Mouse (Mus musculus): ENCODE results near the gene Rnf207. TPM values are rescaled to one million over a fixed set of nuclear protein-coding genes. Genes with fewer than 3 reads are reported as not detected.

Rnf207 gene
- polyA plus RNA-seq, 1 experiment from 2014 or later, result not detected

GRCm38 (mm10) chr4:152283186-152283950 lies 35.4 kb downstream of the Rnf207 start:
- WGBS (ENCODE audit: insufficient replicate concordance), result 4% methylated on average over 65 of the region's 70 CpGs
- ATAC-seq (ENCODE audit: low read depth), result peak; percentile 76
- no peak overlapping the region for H3K27ac ChIP-seq (ENCODE audit: low read length)
- no peak overlapping the region for H3K9ac ChIP-seq (ENCODE audit: low read depth, low read length)
- H3K9me3 ChIP-seq (replicated peaks; ENCODE audit: control insufficient read depth, low read length), result no peaks in the 10 kb centered on the region
- H3K27me3 ChIP-seq (ENCODE audit: control insufficient read depth, insufficient read depth, low read depth, low read length), result peaks cover 76% of the 10 kb centered on the region
- H3K4me1 ChIP-seq (ENCODE audit: control insufficient read depth, low read depth, low read length), result peaks cover 11% of the 10 kb centered on the region
- H3K36me3 ChIP-seq (ENCODE audit: control insufficient read depth, insufficient read depth), result no peaks in the 10 kb centered on the region
- peak overlapping the region; percentile 22; the same call in 1 of the 2 replicates for H3K4me3 ChIP-seq (ENCODE audit: low read depth, low read length)
- H3K4me2 ChIP-seq (ENCODE audit: low read depth, low read length), result peak overlapping the region; percentile 38

- peaks cover 70% of the 10 kb centered on the region for H3K27me3 ChIP-seq (ENCODE audit: control insufficient read depth, insufficient read depth, low read depth, low read length)
- no peaks in the 10 kb centered on the region for H3K36me3 ChIP-seq (ENCODE audit: control insufficient read depth, insufficient read depth)
- H3K9ac ChIP-seq (ENCODE audit: low read depth, low read length), result no peak overlapping the region
- peaks cover 11% of the 10 kb centered on the region for H3K4me1 ChIP-seq (ENCODE audit: control insufficient read depth, low read depth, low read length)
- H3K9me3 ChIP-seq (replicated peaks; ENCODE audit: control insufficient read depth, low read length), result no peaks in the 10 kb centered on the region
- WGBS (ENCODE audit: insufficient replicate concordance), result 20% methylated on average over 34 of the region's 34 CpGs
- H3K27ac ChIP-seq (ENCODE audit: low read length), result no peak overlapping the region
- no peak for ATAC-seq (ENCODE audit: low read depth)
- H3K4me3 ChIP-seq (ENCODE audit: low read depth, low read length), result peak overlapping the region; percentile 22; the same call in 1 of the 2 replicates
- peak overlapping the region; percentile 38 for H3K4me2 ChIP-seq (ENCODE audit: low read depth, low read length)
Measured at GRCm38 (mm10) chr4:152282721-152283120, 36.1 kb downstream of the Rnf207 start.

GRCm38 (mm10) chr4:152281601-152282000 lies 37.2 kb downstream of the Rnf207 start:
- Histone ChIP-seq H3K9ac (ENCODE audit: low read depth, low read length) (no peak overlapping the region), H3K36me3 (ENCODE audit: control insufficient read depth, insufficient read depth) (no peaks in the 10 kb centered on the region), H3K4me1 (ENCODE audit: control insufficient read depth, low read depth, low read length) (peaks cover 11% of the 10 kb centered on the region), H3K27me3 (ENCODE audit: control insufficient read depth, insufficient read depth, low read depth, low read length) (peaks cover 61% of the 10 kb centered on the region), H3K9me3 (replicated peaks; ENCODE audit: control insufficient read depth, low read length) (no peaks in the 10 kb centered on the region), H3K27ac (ENCODE audit: low read length) (no peak overlapping the region), H3K4me3 (ENCODE audit: low read depth, low read length) (no peak overlapping the region), H3K4me2 (ENCODE audit: low read depth, low read length) (no peak overlapping the region)
- no peak for ATAC-seq (ENCODE audit: low read depth)
- 39% methylated on average over 15 of the region's 15 CpGs for WGBS (ENCODE audit: insufficient replicate concordance)

GRCm38 (mm10) chr4:152278986-152279385 lies 39.8 kb downstream of the Rnf207 start:
- Histone ChIP-seq H3K27ac (ENCODE audit: low read length) (no peak overlapping the region), H3K27me3 (ENCODE audit: control insufficient read depth, insufficient read depth, low read depth, low read length) (peaks cover 58% of the 10 kb centered on the region), H3K4me2 (ENCODE audit: low read depth, low read length) (no peak overlapping the region), H3K4me3 (ENCODE audit: low read depth, low read length) (no peak overlapping the region), H3K9me3 (replicated peaks; ENCODE audit: control insufficient read depth, low read length) (no peaks in the 10 kb centered on the region), H3K36me3 (ENCODE audit: control insufficient read depth, insufficient read depth) (no peaks in the 10 kb centered on the region), H3K9ac (ENCODE audit: low read depth, low read length) (no peak overlapping the region), H3K4me1 (ENCODE audit: control insufficient read depth, low read depth, low read length) (peaks cover 5% of the 10 kb centered on the region)
- 74% methylated on average over 23 of the region's 23 CpGs for WGBS (ENCODE audit: insufficient replicate concordance)
- no peak for ATAC-seq (ENCODE audit: low read depth)

GRCm38 (mm10) chr4:152277916-152278315 lies 40.9 kb downstream of the Rnf207 start:
- H3K4me3 ChIP-seq (ENCODE audit: low read depth, low read length), result no peak overlapping the region

GRCm38 (mm10) chr4:152276389-152277347 lies 42.1 kb downstream of the Rnf207 start:
- no peak overlapping the region for H3K4me3 ChIP-seq (ENCODE audit: low read depth, low read length)
- WGBS (ENCODE audit: insufficient replicate concordance), result 49% methylated on average over 10 of the region's 10 CpGs
- no peak overlapping the region for H3K9ac ChIP-seq (ENCODE audit: low read depth, low read length)
- H3K27ac ChIP-seq (ENCODE audit: low read length), result no peak overlapping the region
- peaks cover 48% of the 10 kb centered on the region for H3K27me3 ChIP-seq (ENCODE audit: control insufficient read depth, insufficient read depth, low read depth, low read length)
- H3K4me1 ChIP-seq (ENCODE audit: control insufficient read depth, low read depth, low read length), result no peaks in the 10 kb centered on the region; the same call in 1 of the 2 replicates
- no peak overlapping the region for H3K4me2 ChIP-seq (ENCODE audit: low read depth, low read length)
- no peaks in the 10 kb centered on the region for H3K36me3 ChIP-seq (ENCODE audit: control insufficient read depth, insufficient read depth)
- no peaks in the 10 kb centered on the region for H3K9me3 ChIP-seq (replicated peaks; ENCODE audit: control insufficient read depth, low read length)
- ATAC-seq (ENCODE audit: low read depth), result no peak

More at GRCm38 (mm10) chr4:152277916-152278315, 40.9 kb downstream of the Rnf207 start:
- no peak for ATAC-seq (ENCODE audit: low read depth)
- Histone ChIP-seq H3K4me1 (ENCODE audit: control insufficient read depth, low read depth, low read length) (peaks cover 3% of the 10 kb centered on the region), H3K4me2 (ENCODE audit: low read depth, low read length) (no peak overlapping the region), H3K36me3 (ENCODE audit: control insufficient read depth, insufficient read depth) (no peaks in the 10 kb centered on the region), H3K27me3 (ENCODE audit: control insufficient read depth, insufficient read depth, low read depth, low read length) (peaks cover 58% of the 10 kb centered on the region), H3K9me3 (replicated peaks; ENCODE audit: control insufficient read depth, low read length) (no peaks in the 10 kb centered on the region), H3K9ac (ENCODE audit: low read depth, low read length) (no peak overlapping the region), H3K27ac (ENCODE audit: low read length) (no peak overlapping the region)
- 52% methylated on average over 2 of the region's 2 CpGs for WGBS (ENCODE audit: insufficient replicate concordance)

GRCm38 (mm10) chr4:152274681-152275131 lies 44.1 kb downstream of the Rnf207 start:
- Histone ChIP-seq H3K9ac (ENCODE audit: low read depth, low read length) (no peak overlapping the region), H3K27me3 (ENCODE audit: control insufficient read depth, insufficient read depth, low read depth, low read length) (peaks cover 37% of the 10 kb centered on the region), H3K4me1 (ENCODE audit: control insufficient read depth, low read depth, low read length) (no peaks in the 10 kb centered on the region; the same call in 1 of the 2 replicates), H3K4me2 (ENCODE audit: low read depth, low read length) (peak overlapping the region; percentile 64), H3K36me3 (ENCODE audit: control insufficient read depth, insufficient read depth) (no peaks in the 10 kb centered on the region), H3K27ac (ENCODE audit: low read length) (no peak overlapping the region), H3K9me3 (replicated peaks; ENCODE audit: control insufficient read depth, low read length) (no peaks in the 10 kb centered on the region), H3K4me3 (ENCODE audit: low read depth, low read length) (peak overlapping the region; percentile 48)
- WGBS (ENCODE audit: insufficient replicate concordance), result 3% methylated on average over 20 of the region's 20 CpGs
- no peak for ATAC-seq (ENCODE audit: low read depth)

- peak; percentile 50 for ATAC-seq (ENCODE audit: low read depth)
- no peaks in the 10 kb centered on the region for H3K36me3 ChIP-seq (ENCODE audit: control insufficient read depth, insufficient read depth)
- WGBS (ENCODE audit: insufficient replicate concordance), result 2% methylated on average over 41 of the region's 48 CpGs
- H3K4me1 ChIP-seq (ENCODE audit: control insufficient read depth, low read depth, low read length), result no peaks in the 10 kb centered on the region; the same call in 1 of the 2 replicates
- peak within 1 kb of the TSS; percentile 48 for H3K4me3 ChIP-seq (ENCODE audit: low read depth, low read length)
- peak within 1 kb of the TSS; percentile 34; the same call in 1 of the 2 replicates for H3K9ac ChIP-seq (ENCODE audit: low read depth, low read length)
- H3K4me2 ChIP-seq (ENCODE audit: low read depth, low read length), result peak within 1 kb of the TSS; percentile 64
- H3K27me3 ChIP-seq (ENCODE audit: control insufficient read depth, insufficient read depth, low read depth, low read length), result peaks cover 37% of the 10 kb centered on the region
- no peak within 1 kb of the TSS for H3K27ac ChIP-seq (ENCODE audit: low read length)
- H3K9me3 ChIP-seq (replicated peaks; ENCODE audit: control insufficient read depth, low read length), result no peaks in the 10 kb centered on the region
Measured at GRCm38 (mm10) chr4:152273621-152274236, 45.1 kb downstream of the Rnf207 start, which contains the start of gene Gpr153. Gene Gpr153, plus strand, starts transcription at chr4:152274232.
